Mouse (Mus musculus): ENCODE results near the gene Pole2. TPM values are rescaled to one million over a fixed set of nuclear protein-coding genes. Genes with fewer than 3 reads are reported as not detected.

Pole2 gene
- polyA plus RNA-seq, 1 experiment, result 1.9 TPM

GRCm38 (mm10) chr12:69198164-69198535 lies 29.8 kb downstream of the Pole2 start, which contains the start of gene Dnaaf2:
TSS of gene Dnaaf2 (minus strand) at chr12:69198429.
- no peaks in the 10 kb centered on the region; the same call in 1 of the 2 replicates for H3K36me3 ChIP-seq (ENCODE audit: control insufficient read depth, insufficient read depth, low read length)
- TF ChIP-seq POLR2A (IDR thresholded peaks at IDR 0.05; ENCODE audit: low read depth, low read length), result no peak
- TF ChIP-seq CTCF (conservative IDR thresholded peaks at IDR 0.05; ENCODE audit: insufficient read depth, insufficient read length, low read depth, low read length), result no peak
- H3K4me3 ChIP-seq (ENCODE audit: insufficient read depth, low read depth, low read length), result peak within 1 kb of the TSS; percentile 68
- H3K4me1 ChIP-seq (ENCODE audit: control insufficient read depth, insufficient read depth, low read length), result peaks cover 5% of the 10 kb centered on the region; the same call in 1 of the 2 replicates
- H3K27me3 ChIP-seq (replicated peaks; ENCODE audit: control insufficient read depth, insufficient read depth, low read length), result no peaks in the 10 kb centered on the region
- H3K27ac ChIP-seq (ENCODE audit: insufficient read depth, low read depth, low read length), result peak within 1 kb of the TSS; percentile 81
- under 1% methylated on average over 18 of the region's 18 CpGs for WGBS
- peak; percentile 91 for DNase-seq

- WGBS, result under 1% methylated on average over 94 of the region's 94 CpGs
- no peak for TF ChIP-seq CTCF (conservative IDR thresholded peaks at IDR 0.05; ENCODE audit: insufficient read depth, insufficient read length, low read depth, low read length)
- no peak for TF ChIP-seq POLR2A (IDR thresholded peaks at IDR 0.05; ENCODE audit: low read depth, low read length)
- Histone ChIP-seq H3K4me1 (ENCODE audit: control insufficient read depth, insufficient read depth, low read length) (peaks cover 5% of the 10 kb centered on the region; the same call in 1 of the 2 replicates), H3K27me3 (replicated peaks; ENCODE audit: control insufficient read depth, insufficient read depth, low read length) (no peaks in the 10 kb centered on the region), H3K4me3 (ENCODE audit: insufficient read depth, low read depth, low read length) (peak overlapping the region; percentile 68), H3K27ac (ENCODE audit: insufficient read depth, low read depth, low read length) (peak overlapping the region; percentile 81), H3K36me3 (ENCODE audit: control insufficient read depth, insufficient read depth, low read length) (no peaks in the 10 kb centered on the region; the same call in 1 of the 2 replicates)
- DNase-seq, result peak; percentile 56
Observed at GRCm38 (mm10) chr12:69197378-69198163, 30.4 kb downstream of the Pole2 start.

- peak; percentile 75 for DNase-seq
- TF ChIP-seq POLR2A (IDR thresholded peaks at IDR 0.05; ENCODE audit: low read depth, low read length), result peak; percentile 58
- no peak for TF ChIP-seq CTCF (conservative IDR thresholded peaks at IDR 0.05; ENCODE audit: insufficient read depth, insufficient read length, low read depth, low read length)
- peaks cover 5% of the 10 kb centered on the region; the same call in 1 of the 2 replicates for H3K4me1 ChIP-seq (ENCODE audit: control insufficient read depth, insufficient read depth, low read length)
- H3K4me3 ChIP-seq (ENCODE audit: insufficient read depth, low read depth, low read length), result peak within 1 kb of the TSS; percentile 68
- H3K36me3 ChIP-seq (ENCODE audit: control insufficient read depth, insufficient read depth, low read length), result no peaks in the 10 kb centered on the region; the same call in 1 of the 2 replicates
- WGBS, result under 1% methylated on average over 75 of the region's 75 CpGs
- H3K27me3 ChIP-seq (replicated peaks; ENCODE audit: control insufficient read depth, insufficient read depth, low read length), result no peaks in the 10 kb centered on the region
- H3K27ac ChIP-seq (ENCODE audit: insufficient read depth, low read depth, low read length), result peak within 1 kb of the TSS; percentile 81
Observed at GRCm38 (mm10) chr12:69196444-69197377, 31.3 kb downstream of the Pole2 start, which contains the start of gene Gm49383. TSS of gene Gm49383 (minus strand) at chr12:69197104.

GRCm38 (mm10) chr12:69192637-69193036 lies 35.4 kb downstream of the Pole2 start:
- WGBS, result 89% methylated on average over 2 of the region's 2 CpGs
- no peaks in the 10 kb centered on the region for H3K27me3 ChIP-seq (replicated peaks; ENCODE audit: control insufficient read depth, insufficient read depth, low read length)
- H3K4me1 ChIP-seq (ENCODE audit: control insufficient read depth, insufficient read depth, low read length), result no peaks in the 10 kb centered on the region; the same call in 1 of the 2 replicates
- no peak for DNase-seq
- H3K4me3 ChIP-seq (ENCODE audit: insufficient read depth, low read depth, low read length), result no peak overlapping the region
- H3K27ac ChIP-seq (ENCODE audit: insufficient read depth, low read depth, low read length), result no peak overlapping the region
- TF ChIP-seq CTCF (conservative IDR thresholded peaks at IDR 0.05; ENCODE audit: insufficient read depth, insufficient read length, low read depth, low read length) (no peak), POLR2A (IDR thresholded peaks at IDR 0.05; ENCODE audit: low read depth, low read length) (no peak)
- H3K36me3 ChIP-seq (ENCODE audit: control insufficient read depth, insufficient read depth, low read length), result no peaks in the 10 kb centered on the region

GRCm38 (mm10) chr12:69191396-69191795 lies 36.6 kb downstream of the Pole2 start:
- 89% methylated on average over 5 of the region's 5 CpGs for WGBS
- H3K27me3 ChIP-seq (replicated peaks; ENCODE audit: control insufficient read depth, insufficient read depth, low read length), result no peaks in the 10 kb centered on the region
- H3K4me1 ChIP-seq (ENCODE audit: control insufficient read depth, insufficient read depth, low read length), result peaks cover 5% of the 10 kb centered on the region; the same call in 1 of the 2 replicates
- no peak for DNase-seq
- no peak for TF ChIP-seq POLR2A (IDR thresholded peaks at IDR 0.05; ENCODE audit: low read depth, low read length)
- TF ChIP-seq CTCF (conservative IDR thresholded peaks at IDR 0.05; ENCODE audit: insufficient read depth, insufficient read length, low read depth, low read length), result no peak
- no peak overlapping the region for H3K27ac ChIP-seq (ENCODE audit: insufficient read depth, low read depth, low read length)
- H3K4me3 ChIP-seq (ENCODE audit: insufficient read depth, low read depth, low read length), result no peak overlapping the region
- no peaks in the 10 kb centered on the region for H3K36me3 ChIP-seq (ENCODE audit: control insufficient read depth, insufficient read depth, low read length)

GRCm38 (mm10) chr12:69190522-69190921 lies 37.5 kb downstream of the Pole2 start:
- H3K4me1 ChIP-seq (ENCODE audit: control insufficient read depth, insufficient read depth, low read length), result peaks cover 6% of the 10 kb centered on the region; the same call in 1 of the 2 replicates
- no peak overlapping the region for H3K4me3 ChIP-seq (ENCODE audit: insufficient read depth, low read depth, low read length)
- H3K27me3 ChIP-seq (replicated peaks; ENCODE audit: control insufficient read depth, insufficient read depth, low read length), result no peaks in the 10 kb centered on the region
- H3K27ac ChIP-seq (ENCODE audit: insufficient read depth, low read depth, low read length), result no peak overlapping the region
- 100% methylated on average over 1 of the region's 1 CpGs for WGBS
- no peaks in the 10 kb centered on the region for H3K36me3 ChIP-seq (ENCODE audit: control insufficient read depth, insufficient read depth, low read length)
- no peak for DNase-seq
- no peak for TF ChIP-seq CTCF (conservative IDR thresholded peaks at IDR 0.05; ENCODE audit: insufficient read depth, insufficient read length, low read depth, low read length)
- no peak for TF ChIP-seq POLR2A (IDR thresholded peaks at IDR 0.05; ENCODE audit: low read depth, low read length)
